In genomic region chr6:125161971-125162370, GRCm38 (mm10) we compare ENCODE assay signal across 8 mouse cellular contexts. TPM values are rescaled to one million over a fixed set of nuclear protein-coding genes. Genes with fewer than 3 reads are reported as not detected.
DNase-seq lines count a peak whose midpoint lies in the region; ATAC-seq and TF ChIP-seq lines count a peak whose summit lies in the region.
"Not testable (repeated sequence)": the region's sequence is repeated elsewhere in the genome, so short reads cannot be mapped to it uniquely, and the experiment has no call there.

No protein-coding gene starts in this region.

- not testable (repeated sequence) for H3K9me3 ChIP-seq in limb, embryonic 11.5 days (ENCODE audit: control insufficient read depth, low read length); midbrain, embryonic 14.5 days (ENCODE audit: control insufficient read depth, low read length)

- not testable (repeated sequence) for H3K27me3 ChIP-seq in limb, embryonic 11.5 days (ENCODE audit: control insufficient read depth, insufficient read depth, low read length); midbrain, embryonic 14.5 days (ENCODE audit: control insufficient read depth, insufficient read depth, low read length)

- H3K4me3 ChIP-seq in cortical plate, adult 2 months (ENCODE audit: insufficient read depth, low read length); limb, embryonic 11.5 days (ENCODE audit: low read depth, low read length); midbrain, embryonic 14.5 days (replicated peaks; ENCODE audit: low read depth, low read length): not testable (repeated sequence)

- DNase-seq in B cell, adult 2 months, result peak; percentile 87 to 89
- DNase-seq in adrenal gland, postnatal 10 days, result peak; percentile 80
- peak; percentile 71 to 83 for DNase-seq in heart, adult 18-20 months
- peak; percentile 54 for DNase-seq in kidney, adult 11 months
- DNase-seq in limb, embryonic 11.5 days (ENCODE audit: low spot score), result peak; percentile 83
- DNase-seq in midbrain, embryonic 14.5 days, result peak; percentile 84
- DNase-seq in spleen, postnatal 36 days (ENCODE audit: low spot score in 2 of 2), result peak; percentile 67 to 73

- TF ChIP-seq POLR2A in cortical plate, adult 2 months (IDR thresholded peaks at IDR 0.05; ENCODE audit: extremely low read depth, insufficient read depth, low read length), result not testable (repeated sequence)

- TF ChIP-seq CTCF in cortical plate, adult 2 months (IDR thresholded peaks at IDR 0.05; ENCODE audit: extremely low read depth, insufficient read depth, low read length), result peak; percentile 54

- not testable (repeated sequence) for ATAC-seq in limb, embryonic 11.5 days (ENCODE audit: insufficient number of reproducible peaks, low FRiP score, low TSS enrichment, low read depth); midbrain, embryonic 14.5 days (ENCODE audit: low FRiP score, low TSS enrichment)

- H3K27ac ChIP-seq in cortical plate, adult 2 months (ENCODE audit: insufficient read depth, low read length); limb, embryonic 11.5 days (replicated peaks; ENCODE audit: low read depth, low read length); midbrain, embryonic 14.5 days (replicated peaks; ENCODE audit: low read depth, low read length): not testable (repeated sequence)

- WGBS in limb, embryonic 11.5 days, result 16% methylated on average over 3 of the region's 5 CpGs
- 1% methylated on average over 3 of the region's 5 CpGs for WGBS in midbrain, embryonic 14.5 days

- not testable (repeated sequence) for H3K4me1 ChIP-seq in cortical plate, adult 2 months (ENCODE audit: control insufficient read depth, insufficient read depth, low read length)
- H3K4me1 ChIP-seq in limb, embryonic 11.5 days (ENCODE audit: control insufficient read depth, insufficient read depth, low read length), result peaks cover 16% of the 10 kb centered on the region
- peaks cover 23% of the 10 kb centered on the region for H3K4me1 ChIP-seq in midbrain, embryonic 14.5 days (ENCODE audit: control insufficient read depth, insufficient read depth, low read length)

- H3K9ac ChIP-seq in limb, embryonic 11.5 days (ENCODE audit: low read length); midbrain, embryonic 14.5 days (replicated peaks; ENCODE audit: low read length): not testable (repeated sequence)

- H3K4me2 ChIP-seq in limb, embryonic 11.5 days (ENCODE audit: low read depth, severe bottlenecking); midbrain, embryonic 14.5 days (ENCODE audit: low read length): not testable (repeated sequence)

- peaks cover 17% of the 10 kb centered on the region for H3K36me3 ChIP-seq in limb, embryonic 11.5 days (ENCODE audit: control insufficient read depth, insufficient read depth, low read length)
- peaks cover 51% of the 10 kb centered on the region for H3K36me3 ChIP-seq in midbrain, embryonic 14.5 days (ENCODE audit: control insufficient read depth, insufficient read depth, low read length)

RNA-seq across cellular contexts. Expression of gene Gapdh, which starts 4.3 kb away (rescaled TPM):
- 1,000 to 10,000 TPM; 1,844 to 1,863 TPM for total RNA-seq in adrenal gland, postnatal 10 days (2021)
- polyA plus RNA-seq in cortical plate, adult 2 months (2012; rRNA removed), result 4,394 and 4,549 TPM in 2 replicates
- total RNA-seq in heart, adult 18-20 months (2021), result 1,000 to 10,000 TPM; 4,422 to 5,568 TPM
- polyA plus RNA-seq in limb, embryonic 11.5 days (2014; fragmentation: Nextera tagmentation; extraction: Ambion mirVana), result 2,642 and 2,787 TPM in 2 replicates
- polyA plus RNA-seq in midbrain, embryonic 14.5 days (2014; fragmentation: Nextera tagmentation; extraction: Ambion mirVana), result 1,501 and 1,547 TPM in 2 replicates

RNA-seq across cellular contexts. Expression of gene Iffo1, which starts 16.9 kb away (rescaled TPM):
- total RNA-seq in adrenal gland, postnatal 10 days (2021), result 10 to 100 TPM; 16.7 to 30.1 TPM
- 96.9 and 97.6 TPM in 2 replicates for polyA plus RNA-seq in cortical plate, adult 2 months (2012; rRNA removed)
- 1 to 10 TPM; 5.0 to 5.9 TPM for total RNA-seq in heart, adult 18-20 months (2021)
- polyA plus RNA-seq in limb, embryonic 11.5 days (2014; fragmentation: Nextera tagmentation; extraction: Ambion mirVana), result 12.7 and 14.5 TPM in 2 replicates
- polyA plus RNA-seq in midbrain, embryonic 14.5 days (2014; fragmentation: Nextera tagmentation; extraction: Ambion mirVana), result 15.8 and 18.2 TPM in 2 replicates

RNA-seq across cellular contexts. Expression of gene Ncapd2, which starts 29.5 kb away (rescaled TPM):
- 10 to 100 TPM; 46.9 to 62.7 TPM for total RNA-seq in adrenal gland, postnatal 10 days (2021)
- polyA plus RNA-seq in cortical plate, adult 2 months (2012; rRNA removed), result 53.5 and 58.3 TPM in 2 replicates
- total RNA-seq in heart, adult 18-20 months (2021), result 10 to 100 TPM; 12.2 to 15.6 TPM
- 181 and 182 TPM in 2 replicates for polyA plus RNA-seq in limb, embryonic 11.5 days (2014; fragmentation: Nextera tagmentation; extraction: Ambion mirVana)
- 40.6 and 50.3 TPM in 2 replicates for polyA plus RNA-seq in midbrain, embryonic 14.5 days (2014; fragmentation: Nextera tagmentation; extraction: Ambion mirVana)

RNA-seq across cellular contexts. Expression of gene Mrpl51, which starts 29.6 kb away (rescaled TPM):
- 100 to 1,000 TPM; 250 to 274 TPM for total RNA-seq in adrenal gland, postnatal 10 days (2021)
- polyA plus RNA-seq in cortical plate, adult 2 months (2012; rRNA removed), result 51.2 and 52.9 TPM in 2 replicates
- 100 to 1,000 TPM; 316 to 366 TPM for total RNA-seq in heart, adult 18-20 months (2021)
- polyA plus RNA-seq in limb, embryonic 11.5 days (2014; fragmentation: Nextera tagmentation; extraction: Ambion mirVana), result 216 and 218 TPM in 2 replicates
- polyA plus RNA-seq in midbrain, embryonic 14.5 days (2014; fragmentation: Nextera tagmentation; extraction: Ambion mirVana), result 128 and 141 TPM in 2 replicates

RNA-seq across cellular contexts. Expression of gene Nop2, which starts 30.3 kb away (rescaled TPM):
- 10 to 100 TPM; 36.7 to 42.2 TPM for total RNA-seq in adrenal gland, postnatal 10 days (2021)
- 20.0 and 21.5 TPM in 2 replicates for polyA plus RNA-seq in cortical plate, adult 2 months (2012; rRNA removed)
- 10 to 100 TPM; 19.2 to 20.1 TPM for total RNA-seq in heart, adult 18-20 months (2021)
- 71.4 and 76.3 TPM in 2 replicates for polyA plus RNA-seq in limb, embryonic 11.5 days (2014; fragmentation: Nextera tagmentation; extraction: Ambion mirVana)
- polyA plus RNA-seq in midbrain, embryonic 14.5 days (2014; fragmentation: Nextera tagmentation; extraction: Ambion mirVana), result 42.7 and 46.3 TPM in 2 replicates
